Mouse (Mus musculus) monocyte, adult 5-6 weeks (primary cell): ENCODE measurements at regions not wholly inside any gene's neighbourhood (a gene's known extent, or its start where the extent isn't known, plus 50 kb on each side); places are given as distances from the start of the nearest gene placed in this dataset.

Experiments used
- ATAC-seq: fragments of 153-309, 156-312 bp; replicated peaks from 2 replicates; pipeline ENCODE4 v1.8.0; 2017; ENCODE audit warnings: mild to moderate bottlenecking; ENCODE audit not compliant: low TSS enrichment, insufficient number of reproducible peaks, severe bottlenecking, poor library complexity, low FRiP score

DNA sequence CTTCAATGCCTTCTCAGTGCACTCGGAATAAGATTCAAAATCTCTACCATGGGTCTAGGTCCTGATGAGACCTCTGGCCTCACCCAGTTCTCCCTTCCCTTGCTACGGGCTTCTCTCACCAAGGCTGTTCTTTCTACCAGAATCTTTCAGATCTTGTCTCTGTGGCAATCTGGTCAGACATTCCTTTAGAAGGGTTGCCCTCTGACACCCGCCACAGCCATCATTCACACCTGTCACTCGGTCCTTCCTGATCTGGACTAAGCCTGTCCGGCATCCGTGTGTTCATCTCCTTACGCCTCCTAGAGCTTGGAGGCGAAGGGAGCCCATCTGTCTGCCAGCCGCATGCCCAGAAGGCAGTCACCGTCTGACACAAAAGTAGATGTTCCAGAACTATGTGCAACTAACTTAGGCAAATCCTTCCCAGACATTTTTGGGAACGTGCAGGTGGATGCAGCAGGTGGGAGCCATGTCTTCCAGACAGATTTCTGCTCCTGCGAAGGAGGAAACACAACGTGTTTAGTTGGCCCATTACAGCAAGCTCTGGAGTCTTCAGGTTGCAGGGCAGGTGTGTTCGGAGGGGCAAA is 77.7 kb downstream of the Fam76b start:
- ATAC-seq, result no peak

DNA sequence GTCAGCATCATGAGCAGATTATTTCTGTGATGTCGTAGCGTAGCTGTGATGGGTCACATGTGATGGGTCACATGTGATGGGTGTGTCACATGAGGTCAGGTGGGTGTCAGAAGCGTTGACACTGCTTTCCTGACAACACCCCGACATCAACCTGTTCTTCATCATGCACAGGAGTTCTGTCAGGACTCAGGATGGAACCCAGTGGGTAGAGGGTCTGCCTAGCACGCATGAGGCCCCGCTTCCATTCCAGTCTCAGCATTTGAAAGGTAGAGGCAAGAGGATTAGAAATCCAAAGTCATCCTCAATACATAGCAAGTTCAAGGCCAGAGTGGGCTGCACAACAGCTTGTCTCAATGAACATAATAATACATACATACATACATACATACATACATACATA is 79.2 kb downstream of the Fam76b start:
- no peak for ATAC-seq

DNA sequence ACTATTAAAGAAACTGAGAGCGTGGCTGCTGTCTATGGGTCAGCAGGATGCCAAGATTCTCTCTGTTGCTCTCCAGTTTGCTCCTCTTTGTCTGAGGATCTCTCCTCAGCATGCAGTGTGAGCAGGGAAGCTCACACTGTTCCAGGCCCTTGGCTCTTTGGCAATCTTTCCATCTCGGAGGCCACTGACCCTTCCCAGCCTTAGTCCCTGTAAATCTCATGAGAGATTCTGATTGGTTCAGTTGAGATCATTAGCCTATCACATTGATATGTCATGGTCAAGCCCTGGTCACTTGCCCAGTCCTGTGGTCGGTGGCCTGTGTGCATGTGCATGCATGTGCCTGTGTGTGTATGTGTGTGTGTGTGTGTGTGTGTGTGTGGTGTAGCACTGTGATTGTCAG is 82.1 kb downstream of the Fam76b start:
- ATAC-seq, result no peak

DNA sequence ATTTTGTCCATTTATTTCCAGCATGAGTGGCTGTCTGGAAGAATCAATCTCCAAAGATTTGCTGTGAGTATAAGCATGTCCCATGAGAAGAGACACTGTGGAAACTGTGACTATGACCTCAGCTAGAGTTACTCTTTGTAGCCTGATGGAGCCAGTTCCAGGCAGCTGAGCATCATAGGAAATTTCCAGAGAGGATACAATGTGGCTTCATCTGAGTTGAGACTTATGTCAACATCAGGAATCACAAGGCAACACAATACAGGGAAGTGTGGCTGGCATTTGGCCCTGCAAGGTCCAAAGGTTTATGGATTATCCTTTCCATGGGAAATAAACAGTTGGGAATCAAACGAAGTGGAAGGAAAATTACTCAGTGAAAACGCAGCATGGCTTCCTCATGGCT is 82.6 kb downstream of the Fam76b start:
- no peak for ATAC-seq

DNA sequence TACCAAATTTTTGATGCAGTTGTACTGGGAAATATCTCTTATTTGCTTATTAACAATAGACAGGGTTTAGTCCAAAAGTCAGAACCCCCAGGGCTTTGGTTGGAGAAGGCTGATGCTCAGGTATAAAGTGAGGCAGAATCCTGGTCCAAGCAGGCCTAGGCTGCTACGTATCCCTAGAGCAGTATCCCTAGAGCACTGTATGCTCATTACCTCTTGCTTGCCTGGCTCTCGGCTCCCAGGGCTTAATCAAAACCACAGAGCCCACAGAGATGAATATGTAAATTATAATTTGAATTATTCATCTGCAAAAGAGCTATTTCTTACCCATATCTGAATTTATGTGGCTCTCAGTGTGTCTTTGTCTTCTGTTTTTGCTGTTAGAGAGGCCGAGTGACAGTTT is 85.9 kb downstream of the Fam76b start:
- ATAC-seq, result no peak

DNA sequence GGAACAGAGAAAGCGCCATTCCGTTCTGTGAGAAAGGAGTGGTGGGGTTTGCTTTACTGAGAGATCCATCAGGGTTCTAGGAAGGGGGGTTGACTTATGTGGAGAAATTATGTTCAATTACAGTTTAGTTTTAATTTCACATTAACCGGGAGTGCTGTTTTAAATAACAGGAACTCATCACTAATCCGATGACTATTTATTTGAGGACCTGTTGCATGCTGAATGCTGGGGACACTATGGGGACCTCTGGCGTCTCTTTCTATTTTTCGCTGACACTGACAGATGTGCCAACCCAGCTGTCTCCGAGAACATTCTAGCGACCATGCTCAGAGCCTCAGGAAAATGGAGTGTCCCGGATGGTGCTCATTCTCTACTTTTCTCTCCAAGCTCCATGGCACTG is 86.6 kb downstream of the Fam76b start:
- no peak for ATAC-seq

DNA sequence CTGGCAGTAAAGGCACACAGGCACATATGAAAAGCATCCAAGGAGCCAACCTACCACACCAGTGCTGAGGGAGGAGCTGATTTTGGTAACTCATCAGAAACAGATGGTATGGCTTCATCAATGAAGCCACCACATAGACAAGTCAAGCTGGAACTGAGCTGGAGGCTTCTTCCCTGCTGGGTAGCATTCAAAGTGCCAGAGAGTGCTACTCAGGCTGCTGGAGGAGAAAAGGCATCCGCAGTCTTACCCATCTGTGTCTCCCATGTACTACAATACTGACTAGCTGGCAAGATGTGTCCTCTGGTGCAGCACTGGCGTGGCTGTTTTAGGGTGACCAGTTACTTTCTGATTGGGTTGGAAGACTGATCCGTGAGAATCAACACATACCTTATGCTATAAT is 87.3 kb downstream of the Fam76b start:
- no peak for ATAC-seq

DNA sequence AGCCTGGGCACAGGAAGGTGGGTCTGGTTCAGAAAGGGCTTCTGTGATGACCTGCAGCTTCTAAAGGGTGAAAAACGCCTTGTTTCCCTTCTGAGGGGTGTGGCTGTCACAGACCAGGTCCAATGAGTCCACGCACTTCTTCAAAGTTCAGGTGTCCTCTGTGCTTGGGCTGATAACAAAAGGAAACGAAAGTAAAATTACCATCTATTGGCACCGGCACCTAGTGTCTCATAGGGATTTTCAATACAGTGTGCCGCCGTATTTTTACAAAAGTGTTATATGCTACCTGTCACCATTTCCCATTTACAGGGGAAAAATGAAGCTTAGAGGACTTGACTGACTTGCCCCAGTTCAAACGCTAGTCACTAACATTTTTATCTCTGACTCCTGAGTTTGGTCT is 89.3 kb downstream of the Fam76b start:
- no peak for ATAC-seq

DNA sequence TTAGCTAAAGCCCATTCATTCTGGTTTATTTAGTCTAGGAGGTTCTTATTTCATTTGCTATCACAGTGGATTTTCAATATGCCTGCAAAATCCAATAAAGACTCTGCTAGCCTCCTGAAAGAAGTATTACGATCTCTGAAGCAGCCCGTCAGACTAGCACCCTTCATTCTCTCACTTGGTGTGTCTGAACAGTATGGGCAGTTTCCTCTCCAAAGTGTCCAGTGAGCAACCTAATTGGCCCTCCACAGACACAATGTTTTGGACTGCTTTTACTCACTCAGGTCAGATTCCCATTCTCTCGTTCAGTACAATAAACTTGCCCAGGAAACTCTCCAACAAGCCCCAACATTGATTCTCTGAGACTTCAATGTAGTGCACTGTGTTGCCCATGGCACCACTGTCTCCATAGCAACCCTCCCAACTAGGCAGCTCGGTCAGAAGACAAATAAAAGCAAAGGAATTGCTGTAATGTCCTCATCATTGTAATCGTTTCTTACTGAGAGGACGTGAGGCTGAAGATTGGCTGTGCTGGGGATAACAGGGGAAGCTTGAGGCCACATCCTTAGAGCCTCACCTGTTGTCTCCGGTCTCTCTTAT is 91.2 kb downstream of the Fam76b start:
- no peak for ATAC-seq

DNA sequence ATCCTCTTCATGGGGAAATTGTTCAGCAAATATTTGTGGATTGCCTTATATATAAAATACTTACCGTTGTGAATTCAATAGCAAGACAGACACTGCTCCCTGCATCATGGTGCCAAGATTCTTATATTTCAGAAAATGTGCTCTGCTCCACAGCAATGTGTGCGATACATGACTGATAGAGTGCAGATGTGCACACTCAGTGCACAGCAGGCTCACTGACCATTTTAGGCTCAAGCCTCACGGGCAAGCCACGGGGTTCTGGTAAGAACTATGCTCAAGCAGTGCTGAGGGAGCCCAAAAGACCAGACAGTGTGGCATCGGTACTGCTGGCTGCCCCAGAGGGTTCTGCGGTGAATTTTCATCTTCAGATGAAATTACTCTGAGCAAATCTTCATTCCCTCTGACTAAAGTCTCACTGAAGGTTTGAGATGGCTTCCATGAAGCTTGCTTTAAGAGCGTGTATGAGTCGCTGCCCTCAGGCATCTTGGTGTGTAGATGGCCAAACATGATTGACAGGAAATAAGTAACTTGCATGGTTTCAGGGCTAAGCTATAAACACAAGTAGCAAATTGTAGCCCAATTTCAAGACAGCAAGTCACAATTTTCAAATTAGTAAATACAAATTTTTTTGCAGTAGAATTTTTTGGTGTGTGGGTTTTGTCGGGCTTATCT is 92.4 kb downstream of the Fam76b start:
- ATAC-seq, result no peak

DNA sequence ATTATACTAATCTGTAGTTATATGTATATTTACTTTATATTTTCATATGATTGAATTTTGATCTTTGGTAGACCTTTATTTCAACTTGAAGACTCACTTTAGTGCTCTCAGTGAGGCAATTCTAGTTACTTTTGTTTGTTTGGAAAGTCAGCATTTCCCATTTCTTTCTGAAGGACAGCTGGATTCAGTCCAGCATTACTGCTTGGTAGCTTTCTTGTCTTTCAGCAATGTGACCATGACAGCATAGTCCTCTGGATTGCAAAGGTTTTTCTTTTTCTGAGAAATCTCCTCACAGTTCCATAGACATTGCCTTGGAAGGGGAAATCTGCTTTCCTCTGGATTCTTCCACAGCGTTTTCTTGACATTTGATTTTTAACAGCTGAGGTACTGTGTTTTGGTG is 93.1 kb downstream of the Fam76b start:
- no peak for ATAC-seq

DNA sequence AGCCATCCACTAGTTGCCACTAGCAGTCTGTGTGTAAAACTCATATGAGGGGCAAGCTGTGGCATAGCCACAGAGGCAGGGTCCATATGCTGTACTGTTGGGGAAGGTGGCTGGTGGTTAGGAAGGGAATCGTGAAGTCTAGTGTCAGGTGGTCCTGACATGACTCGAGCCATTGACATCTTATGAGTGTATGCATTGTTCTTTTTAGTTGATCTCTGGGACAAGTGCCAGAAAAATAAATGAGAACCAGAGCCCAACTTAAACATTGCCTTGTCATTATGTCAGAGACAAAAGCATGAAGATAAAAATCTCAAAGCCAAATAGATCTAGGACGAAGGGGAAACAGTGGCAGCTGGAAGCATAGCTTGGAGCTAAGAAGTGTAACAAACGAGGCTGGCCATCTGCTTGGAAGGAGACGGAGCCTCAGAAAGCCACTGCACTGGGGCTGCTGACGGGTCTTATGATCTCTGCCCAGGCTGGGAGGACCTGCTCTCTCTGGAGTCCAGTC is 104.5 kb downstream of the Fam76b start:
- no peak for ATAC-seq

DNA sequence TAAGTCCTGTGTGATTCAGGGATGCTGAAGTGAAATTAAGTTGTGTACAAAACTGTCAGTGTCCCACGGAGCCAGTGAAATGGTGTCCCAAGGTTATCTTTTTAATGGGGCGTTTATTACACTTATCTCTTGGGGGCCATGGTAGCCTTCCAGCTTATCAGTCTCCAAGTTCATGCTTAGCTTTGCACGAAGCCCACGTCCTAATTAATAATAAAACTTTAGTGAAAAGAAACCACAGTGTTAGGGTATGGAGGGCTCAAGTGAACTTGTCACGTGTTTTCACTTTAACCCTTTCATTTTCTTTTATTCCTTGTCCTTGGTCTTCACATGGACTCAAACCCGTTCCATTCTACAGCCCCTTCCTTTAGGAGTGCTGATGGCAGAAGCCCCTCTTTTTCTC is 105.9 kb downstream of the Fam76b start:
- no peak for ATAC-seq

DNA sequence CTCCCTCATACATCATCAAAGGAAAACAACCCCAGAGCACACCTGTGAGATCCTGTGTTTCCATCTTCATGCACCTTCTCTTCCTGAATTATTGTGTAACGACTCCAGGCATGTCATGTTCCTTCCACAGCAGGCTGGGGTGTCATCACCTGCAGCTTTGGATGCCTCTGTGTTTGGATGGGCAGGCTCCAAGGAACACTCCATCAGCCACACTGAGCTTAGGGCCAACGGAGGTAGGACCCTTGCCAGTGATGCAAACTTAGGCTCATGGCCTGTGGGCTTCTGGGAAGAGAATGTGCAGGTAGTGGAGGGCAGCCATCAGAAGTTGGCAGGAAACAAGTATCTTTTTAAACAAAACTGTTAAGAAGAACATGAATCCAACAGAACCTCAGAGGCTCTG is 109.8 kb downstream of the Fam76b start:
- ATAC-seq, result no peak

DNA sequence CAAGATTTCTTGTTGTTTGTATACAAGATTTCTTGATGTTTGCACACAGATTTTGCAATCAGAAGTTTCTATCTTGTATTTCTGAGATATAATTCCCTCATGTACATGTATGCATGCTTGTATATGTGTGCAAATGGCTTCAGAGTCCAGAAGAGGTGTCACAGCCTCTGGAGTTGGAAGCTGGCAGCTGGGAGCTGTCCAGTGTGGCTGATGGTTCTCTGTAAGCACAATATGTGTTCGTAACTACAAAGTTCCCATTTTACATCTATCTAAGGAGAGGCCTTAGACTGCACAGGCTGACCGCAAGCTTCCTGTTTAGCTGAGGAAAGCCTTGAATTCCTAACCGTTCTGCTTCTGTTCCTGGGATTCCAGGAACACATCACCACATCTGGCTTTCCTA is 119.0 kb downstream of the Fam76b start:
- ATAC-seq, result no peak

DNA sequence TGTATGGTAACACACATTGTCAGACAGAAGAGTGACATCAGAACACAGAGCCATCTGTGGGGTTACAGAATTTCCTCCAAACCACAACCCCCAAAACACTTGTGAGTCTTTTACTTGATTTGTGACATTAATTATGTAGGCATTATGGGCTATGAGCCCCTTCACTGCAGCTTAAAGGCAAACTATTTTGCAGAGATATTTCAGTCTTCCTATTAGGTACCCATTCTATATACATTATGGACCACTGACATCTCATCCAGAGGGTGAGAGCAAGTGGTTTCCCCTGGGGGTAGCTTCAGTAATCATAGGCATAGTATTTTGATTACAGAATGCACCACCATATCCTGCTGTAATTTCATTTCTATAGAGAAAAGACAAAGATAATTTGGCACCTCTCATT is 124.6 kb downstream of the Fam76b start:
- no peak for ATAC-seq

DNA sequence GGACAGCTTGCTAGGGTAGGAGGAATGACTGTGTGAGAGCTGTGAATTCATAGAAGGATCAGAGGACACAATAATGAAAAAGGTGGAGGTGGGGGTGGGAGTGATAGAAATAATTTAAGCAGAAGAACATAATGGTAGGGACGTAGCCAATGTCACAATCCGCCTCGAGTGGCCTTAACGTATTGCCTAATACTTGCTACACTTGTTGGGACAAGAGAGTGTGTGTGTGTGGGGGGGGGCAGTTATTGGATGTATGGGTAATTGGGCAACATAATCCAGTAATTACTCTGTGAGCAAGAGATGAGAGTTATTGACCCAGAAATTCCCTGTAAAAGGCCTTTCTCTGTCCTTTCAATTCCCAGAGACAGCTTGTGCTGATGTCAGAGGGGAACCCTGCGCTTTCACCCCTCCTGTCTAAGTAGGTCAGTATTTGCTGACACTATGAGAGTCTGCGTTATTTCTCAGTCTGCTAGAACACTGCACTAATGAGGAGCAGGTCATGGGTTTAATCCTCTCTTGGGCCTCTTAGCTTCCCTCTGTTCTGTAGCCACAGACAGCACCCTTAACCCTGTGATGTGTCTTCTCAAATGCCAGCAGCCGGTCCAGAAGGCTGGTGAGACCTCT is 135.7 kb downstream of the Fam76b start:
- no peak for ATAC-seq

DNA sequence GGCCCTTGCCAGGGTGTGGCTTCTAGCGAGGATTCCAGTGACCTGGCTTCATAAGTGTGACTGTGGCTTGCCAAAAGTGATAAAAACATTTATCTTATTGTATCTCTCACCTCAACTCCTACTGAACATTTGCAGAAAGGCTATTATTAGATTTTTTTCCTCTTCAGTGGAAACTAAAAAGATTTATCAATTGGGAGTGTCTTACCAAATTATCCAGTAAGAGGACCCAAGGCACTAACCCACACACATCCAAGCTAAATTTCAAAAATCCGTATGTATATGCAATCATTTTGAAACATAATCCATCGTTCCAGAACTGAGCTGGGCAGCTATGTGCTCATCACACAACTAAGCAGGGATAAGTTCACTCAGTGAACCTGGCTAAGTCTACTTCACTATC is 136.3 kb downstream of the Fam76b start:
- ATAC-seq, result no peak

DNA sequence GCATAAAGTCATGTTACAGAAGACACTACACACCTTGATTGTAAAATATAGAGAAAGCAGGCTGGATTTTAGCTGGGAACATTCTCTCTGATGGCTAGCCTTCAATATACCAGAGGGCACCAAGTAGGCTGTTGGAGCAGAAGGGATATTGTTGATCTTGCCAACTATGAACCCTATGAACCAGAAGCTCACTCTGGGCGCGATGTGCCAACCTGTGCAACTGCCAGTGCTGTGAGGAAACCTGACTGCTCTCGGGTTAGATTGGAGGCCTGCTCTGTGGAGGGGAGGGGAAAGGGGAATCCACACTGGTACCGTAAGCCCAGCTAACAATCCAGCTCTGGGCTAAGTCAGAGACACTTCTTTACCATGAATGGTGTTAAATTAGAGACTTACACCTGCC is 136.7 kb downstream of the Fam76b start:
- ATAC-seq, result no peak

DNA sequence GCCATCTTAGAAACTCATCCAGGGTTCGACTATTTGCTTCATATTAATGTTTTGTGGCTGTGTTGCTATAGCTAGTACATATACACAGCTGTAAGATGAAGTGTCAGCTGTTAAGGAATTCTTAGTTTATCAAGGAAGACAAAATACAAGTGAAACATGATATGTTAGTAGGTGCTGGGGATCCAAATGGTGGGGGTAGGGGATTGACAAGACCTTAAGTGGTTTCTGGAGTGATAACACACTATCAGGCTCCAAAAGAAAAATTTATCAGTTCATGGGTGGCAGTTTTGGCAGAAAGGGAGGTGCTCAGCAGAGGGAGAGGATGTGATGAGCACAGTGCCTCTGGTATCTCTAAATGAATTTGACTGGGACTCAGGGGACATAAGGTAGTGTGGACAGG is 138.7 kb downstream of the Fam76b start:
- ATAC-seq, result no peak
